Comparison of ENCODE assay signal across 13 mouse cellular contexts in genomic region chr19:50087277-50087676, GRCm38 (mm10).
DNase-seq lines count a peak whose midpoint lies in the region; ATAC-seq and TF ChIP-seq lines count a peak whose summit lies in the region.
"Had no signal": no experiment of that assay in that cellular context is flagged by ENCODE, and none has a peak within 500 bp of the region (broad histone marks: within the 10 kb centered on the region; RNA-seq: fewer than 3 reads in every experiment).

No protein-coding gene starts in this region.

- H3K27me3 ChIP-seq in hindbrain, embryonic 13.5 days: no peaks in the 10 kb centered on the region
- no peaks in the 10 kb centered on the region for H3K27me3 ChIP-seq in midbrain, embryonic 15.5 days (replicated peaks)
- H3K27me3 ChIP-seq in lung, postnatal 0 days (replicated peaks; ENCODE audit: insufficient read depth, low read length): no peaks in the 10 kb centered on the region

- peak; percentile 2 to 8 for DNase-seq in frontal cortex, postnatal 36 days (ENCODE audit: low spot score in 2 of 2)
- DNase-seq in brain, embryonic 18.5 days (ENCODE audit: low read depth, low spot score): peak; percentile 40
- DNase-seq in lung, adult 18-20 months: no peak
- DNase-seq in lung, adult 2 months: no peak
- DNase-seq in lung, postnatal 0 days (ENCODE audit: low spot score): no peak
- DNase-seq: adrenal gland, postnatal 36 days; cerebellum, adult 18-20 months; lung, postnatal 36 days had no signal

- TF ChIP-seq EP300 in lung, postnatal 0 days (IDR thresholded peaks at IDR 0.05): no peak

- H3K27ac ChIP-seq in hindbrain, embryonic 13.5 days: peak overlapping the region; percentile 52; the same call in 1 of the 2 replicates
- H3K27ac ChIP-seq in midbrain, embryonic 15.5 days: 0 out of 2 replicates have a peak overlapping the region, but pooled peaks have one; percentile 20
- H3K27ac ChIP-seq in lung, postnatal 0 days (ENCODE audit: low read length): no peak overlapping the region
- H3K27ac ChIP-seq: kidney, postnatal 0 days had no signal

- no peak overlapping the region for H3K4me3 ChIP-seq in hindbrain, embryonic 13.5 days
- H3K4me3 ChIP-seq in midbrain, embryonic 15.5 days: no peak overlapping the region
- no peak overlapping the region for H3K4me3 ChIP-seq in lung, adult 2 months (replicated peaks; ENCODE audit: extremely low read depth, low read depth, low read length)
- H3K4me3 ChIP-seq in lung, postnatal 0 days (ENCODE audit: low read depth, low read length): no peak overlapping the region

- 14% methylated on average over 6 of the region's 6 CpGs for WGBS in hindbrain, embryonic 13.5 days
- 5% methylated on average over 6 of the region's 6 CpGs for WGBS in midbrain, embryonic 15.5 days
- WGBS in lung, adult 2 months: 63% methylated on average over 6 of the region's 6 CpGs
- 64% methylated on average over 6 of the region's 6 CpGs for WGBS in lung, postnatal 0 days

- no peaks in the 10 kb centered on the region for H3K9me3 ChIP-seq in hindbrain, embryonic 13.5 days
- no peaks in the 10 kb centered on the region for H3K9me3 ChIP-seq in midbrain, embryonic 15.5 days
- no peaks in the 10 kb centered on the region for H3K9me3 ChIP-seq in lung, postnatal 0 days (ENCODE audit: low read length)

- peaks cover 7% of the 10 kb centered on the region for H3K4me1 ChIP-seq in hindbrain, embryonic 13.5 days (replicated peaks)
- peaks cover 7% of the 10 kb centered on the region for H3K4me1 ChIP-seq in midbrain, embryonic 15.5 days
- no peaks in the 10 kb centered on the region for H3K4me1 ChIP-seq in lung, adult 2 months (ENCODE audit: control insufficient read depth, insufficient read depth, low read length)
- H3K4me1 ChIP-seq in lung, postnatal 0 days (ENCODE audit: insufficient read depth, low read depth, low read length): no peaks in the 10 kb centered on the region

- TF ChIP-seq POLR2A in lung, adult 2 months (IDR thresholded peaks at IDR 0.05; ENCODE audit: borderline replicate concordance, extremely low read depth, low read depth, low read length): no peak

- no peaks in the 10 kb centered on the region for H3K36me3 ChIP-seq in hindbrain, embryonic 13.5 days
- H3K36me3 ChIP-seq in midbrain, embryonic 15.5 days (replicated peaks): no peaks in the 10 kb centered on the region
- H3K36me3 ChIP-seq in lung, postnatal 0 days (ENCODE audit: insufficient read depth, low read length): no peaks in the 10 kb centered on the region

- no peak for ATAC-seq in frontal cortex, adult (ENCODE audit: low TSS enrichment)
- ATAC-seq in hindbrain, embryonic 13.5 days (ENCODE audit: low FRiP score): no peak
- ATAC-seq in midbrain, embryonic 15.5 days (replicated peaks): 0 out of 2 replicates have a peak, but pooled peaks have one; percentile 48
- no peak for ATAC-seq in lung, postnatal 0 days
- ATAC-seq: inflammation-experienced regulatory T-cells, adult 6 months had no signal

- peak overlapping the region; percentile 23; the same call in 1 of the 2 replicates for H3K4me2 ChIP-seq in hindbrain, embryonic 13.5 days
- peak overlapping the region; percentile 13; the same call in 1 of the 2 replicates for H3K4me2 ChIP-seq in midbrain, embryonic 15.5 days
- no peak overlapping the region for H3K4me2 ChIP-seq in lung, postnatal 0 days (replicated peaks; ENCODE audit: low read depth, low read length)

- no peak overlapping the region for H3K9ac ChIP-seq in hindbrain, embryonic 13.5 days
- H3K9ac ChIP-seq in midbrain, embryonic 15.5 days: no peak overlapping the region
- H3K9ac ChIP-seq in lung, postnatal 0 days (replicated peaks; ENCODE audit: low read depth): no peak overlapping the region

- TF ChIP-seq CTCF in lung, adult 2 months (IDR thresholded peaks at IDR 0.05; ENCODE audit: insufficient read depth, low read length): no peak
- no peak for TF ChIP-seq CTCF in lung, postnatal 0 days (IDR thresholded peaks at IDR 0.05)

Comparison
In these comparisons a context has a peak if more than half of its experiments do, and no peak if none do; other contexts are left out.
1. DNase-seq: peak in frontal cortex, postnatal 36 days (2 of 2) and brain, embryonic 18.5 days (single experiment); none in lung, adult 18-20 months (0 of 2), lung, adult 2 months (single experiment) and lung, postnatal 0 days (single experiment).